Mouse (Mus musculus) lung, adult 2 months (tissue): ENCODE measurements around the gene Gnb1l.

Source experiments
- CTCF ChIP-seq: fragments of 200-500 bp; IDR thresholded peaks from 2 replicates; pipeline ENCODE4 v1.5.1; 2011; ENCODE audit warnings: mild to moderate bottlenecking, low read length, control low read depth; ENCODE audit not compliant: insufficient read depth
- POLR2A ChIP-seq: fragments of 200-500 bp; IDR thresholded peaks from 2 replicates; pipeline ENCODE4 v1.6.1; 2011; ENCODE audit warnings: low read depth, mild to moderate bottlenecking, control low read depth, low read length, borderline replicate concordance; ENCODE audit errors: extremely low read depth

GRCm38 (mm10) chr16:18483839-18484238, 14.7 kb upstream of the Gnb1l start:
- TF ChIP-seq POLR2A (no peak), CTCF (no peak)
